Mouse (Mus musculus): ENCODE measurements around the gene Dnttip1.
"Not testable (repeated sequence)": the region's sequence is repeated elsewhere in the genome, so short reads cannot be mapped to it uniquely, and the experiment has no call there.

The Dnttip1 gene

DNA sequence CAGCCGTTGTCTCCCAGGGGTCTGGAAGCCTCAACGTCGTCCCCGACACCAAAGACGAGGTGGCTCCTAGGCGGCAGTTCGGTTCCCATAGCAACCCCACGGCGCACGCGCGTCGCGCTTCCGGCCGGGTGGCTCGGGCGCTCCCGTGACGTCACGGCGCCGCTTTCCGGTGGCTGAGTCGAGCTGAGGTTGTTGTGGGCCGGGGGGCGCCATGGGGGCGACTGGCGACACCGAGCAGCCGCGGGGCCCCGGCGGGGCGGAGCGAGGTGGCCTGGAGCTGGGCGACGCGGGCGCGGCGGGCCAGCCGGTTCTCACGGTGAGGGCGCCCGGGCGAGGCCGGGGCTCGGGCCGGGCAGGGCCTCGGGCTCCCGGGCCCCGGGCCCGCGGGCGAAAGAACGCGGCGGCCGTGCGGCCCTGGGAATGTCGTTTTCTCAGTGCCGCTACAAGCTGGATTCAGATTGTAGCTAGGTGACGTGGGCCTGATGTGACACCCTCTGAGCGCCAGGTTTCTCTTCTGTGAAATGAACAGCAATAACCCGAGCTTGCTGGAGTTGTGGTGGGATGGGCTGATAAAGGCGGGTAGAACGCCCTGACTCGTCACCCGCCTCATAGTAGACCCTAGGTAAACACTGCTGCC is at the start of gene Dnttip1, which contains the start of gene Wfdc3:
Gene Dnttip1 (plus strand): TSS at position 141 of the 637 bp plus-strand sequence.
Gene Wfdc3 (minus strand): TSS at position 89 of the 637 bp plus-strand sequence.
- DNase-seq (ENCODE audit: inconsistent ontology term), result peak; percentile 94

DNA sequence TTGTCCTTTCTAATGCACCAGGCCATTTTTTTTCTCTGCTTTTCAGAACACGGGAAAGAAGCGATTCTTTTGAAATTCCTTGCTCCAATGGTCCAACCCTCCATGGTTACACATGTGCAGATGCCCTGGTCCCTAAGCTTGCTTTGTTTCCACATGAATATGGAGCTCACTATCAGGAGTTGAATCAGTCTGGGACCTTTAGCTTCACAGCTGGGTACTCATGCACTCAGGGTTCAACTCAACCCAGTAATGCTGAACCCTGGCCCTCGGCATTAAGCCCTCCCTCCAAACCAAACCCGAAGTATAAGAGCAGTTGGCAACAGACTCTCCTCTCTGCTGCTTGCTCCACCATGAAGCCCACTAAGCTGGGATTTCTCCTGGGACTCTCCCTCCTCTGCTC is 47.6 kb upstream of the Dnttip1 start, which contains the start of gene Spint4:
Gene Spint4 (plus strand): TSS at position 301 of the 400 bp plus-strand sequence.
- no peak for DNase-seq (ENCODE audit: inconsistent ontology term)

DNA sequence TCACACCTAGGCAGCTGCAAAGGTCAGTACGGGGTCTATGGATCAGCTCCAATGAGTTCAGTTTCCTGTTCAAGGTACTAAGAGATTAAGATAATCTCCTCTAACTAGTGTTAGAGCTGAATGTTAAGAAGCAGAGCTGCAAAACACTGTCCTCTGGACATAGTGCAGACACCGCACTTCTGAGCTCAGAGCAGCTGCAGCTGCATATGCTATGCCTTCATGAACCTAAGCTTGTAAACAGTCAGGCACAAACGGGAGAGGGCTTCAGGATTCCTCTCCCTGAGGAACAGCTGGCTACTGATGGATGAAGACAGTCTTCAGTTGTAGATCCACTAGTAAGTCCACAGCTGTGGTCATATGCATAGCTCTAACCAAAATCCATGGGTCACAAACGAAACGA is 44.8 kb upstream of the Dnttip1 start:
- DNase-seq (ENCODE audit: inconsistent ontology term), result no peak

- no peak for DNase-seq (ENCODE audit: inconsistent ontology term)
These were observed 44.0 kb upstream of the Dnttip1 start for GRCm38 (mm10) chr2:164701761-164702160.

- no peak for DNase-seq (ENCODE audit: inconsistent ontology term)
These were observed 41.5 kb upstream of the Dnttip1 start for GRCm38 (mm10) chr2:164704235-164704634.

- no peak for DNase-seq (ENCODE audit: inconsistent ontology term)
These were observed 40.5 kb upstream of the Dnttip1 start for GRCm38 (mm10) chr2:164705328-164705727.

GRCm38 (mm10) chr2:164705991-164706390 is 39.8 kb upstream of the Dnttip1 start:
- no peak for DNase-seq (ENCODE audit: inconsistent ontology term)

- no peak for DNase-seq (ENCODE audit: inconsistent ontology term)
These were observed 30.8 kb upstream of the Dnttip1 start, which contains the start of gene Spint5 for GRCm38 (mm10) chr2:164715005-164715404. Gene Spint5 (plus strand): TSS chr2:164715305.

DNA sequence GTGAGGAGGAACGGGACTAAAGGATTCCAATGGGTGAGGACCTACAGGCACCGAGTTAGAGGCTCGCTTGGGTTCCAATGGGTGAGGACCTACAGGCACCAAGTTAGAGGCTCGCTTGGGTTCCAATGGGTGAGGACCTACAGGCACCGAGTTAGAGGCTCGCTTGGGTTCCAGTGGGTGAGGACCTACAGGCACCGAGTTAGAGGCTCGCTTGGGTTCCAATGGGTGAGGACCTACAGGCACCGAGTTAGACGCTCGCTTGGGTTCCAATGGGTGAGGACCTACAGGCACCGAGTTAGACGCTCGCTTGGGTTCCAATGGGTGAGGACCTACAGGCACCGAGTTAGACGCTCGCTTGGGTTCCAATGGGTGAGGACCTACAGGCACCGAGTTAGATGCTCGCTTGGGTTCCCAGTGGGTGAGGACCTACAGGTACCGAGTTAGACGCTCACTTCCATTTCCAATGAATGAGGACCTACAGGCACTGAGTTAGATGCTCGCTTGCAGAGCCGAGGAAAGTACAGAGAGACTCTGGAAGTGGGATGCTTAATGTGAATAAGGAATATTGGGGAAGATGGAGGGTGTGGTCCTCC is 29.5 kb upstream of the Dnttip1 start:
- DNase-seq (ENCODE audit: inconsistent ontology term), result not testable (repeated sequence)

GRCm38 (mm10) chr2:164723276-164723675 is 22.5 kb upstream of the Dnttip1 start:
- no peak for DNase-seq (ENCODE audit: inconsistent ontology term)

DNA sequence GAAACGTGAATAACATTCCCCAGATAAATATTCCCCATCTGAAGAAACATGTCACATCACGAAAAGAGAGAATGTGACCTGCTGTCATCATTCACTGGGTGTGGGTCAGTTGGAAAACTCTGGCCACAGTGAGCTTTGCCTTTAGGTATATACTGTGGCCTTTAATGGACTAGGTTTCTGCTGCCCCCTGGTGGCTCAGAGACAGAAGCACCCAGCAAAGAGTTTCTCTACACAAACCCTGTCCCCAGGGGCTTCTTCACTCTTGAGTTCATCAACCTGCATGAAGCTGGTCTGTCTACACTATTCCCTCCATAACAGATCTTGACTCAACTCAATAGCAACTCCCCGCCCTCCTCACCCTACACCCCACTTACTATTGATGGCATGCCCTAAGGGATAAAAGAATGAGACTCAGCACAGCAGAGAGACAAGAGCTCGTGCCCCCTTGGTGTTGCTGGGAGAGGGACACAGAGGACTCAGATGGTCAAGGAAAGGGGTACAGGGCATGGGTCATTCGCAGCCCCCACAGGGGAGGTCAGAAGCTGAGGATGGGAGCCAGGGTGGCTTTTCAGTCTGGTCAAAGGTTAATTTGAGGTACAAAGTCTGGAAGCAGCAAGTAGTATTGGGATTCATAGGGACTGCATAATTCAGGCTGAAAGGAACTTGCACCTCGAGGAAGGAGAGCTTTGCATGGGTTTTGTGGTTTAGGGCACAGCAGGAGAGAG is 19.7 kb upstream of the Dnttip1 start:
- DNase-seq (ENCODE audit: inconsistent ontology term), result peak; percentile 30

- no peak for DNase-seq (ENCODE audit: inconsistent ontology term)
These were observed 14.1 kb upstream of the Dnttip1 start for GRCm38 (mm10) chr2:164731719-164732118.

- DNase-seq (ENCODE audit: inconsistent ontology term), result no peak
These were observed 12.5 kb upstream of the Dnttip1 start for GRCm38 (mm10) chr2:164733259-164733658.

- no peak for DNase-seq (ENCODE audit: inconsistent ontology term)
These were observed 10.9 kb upstream of the Dnttip1 start for GRCm38 (mm10) chr2:164734839-164735238.

GRCm38 (mm10) chr2:164735446-164735845 is 10.3 kb upstream of the Dnttip1 start:
- no peak for DNase-seq (ENCODE audit: inconsistent ontology term)

DNA sequence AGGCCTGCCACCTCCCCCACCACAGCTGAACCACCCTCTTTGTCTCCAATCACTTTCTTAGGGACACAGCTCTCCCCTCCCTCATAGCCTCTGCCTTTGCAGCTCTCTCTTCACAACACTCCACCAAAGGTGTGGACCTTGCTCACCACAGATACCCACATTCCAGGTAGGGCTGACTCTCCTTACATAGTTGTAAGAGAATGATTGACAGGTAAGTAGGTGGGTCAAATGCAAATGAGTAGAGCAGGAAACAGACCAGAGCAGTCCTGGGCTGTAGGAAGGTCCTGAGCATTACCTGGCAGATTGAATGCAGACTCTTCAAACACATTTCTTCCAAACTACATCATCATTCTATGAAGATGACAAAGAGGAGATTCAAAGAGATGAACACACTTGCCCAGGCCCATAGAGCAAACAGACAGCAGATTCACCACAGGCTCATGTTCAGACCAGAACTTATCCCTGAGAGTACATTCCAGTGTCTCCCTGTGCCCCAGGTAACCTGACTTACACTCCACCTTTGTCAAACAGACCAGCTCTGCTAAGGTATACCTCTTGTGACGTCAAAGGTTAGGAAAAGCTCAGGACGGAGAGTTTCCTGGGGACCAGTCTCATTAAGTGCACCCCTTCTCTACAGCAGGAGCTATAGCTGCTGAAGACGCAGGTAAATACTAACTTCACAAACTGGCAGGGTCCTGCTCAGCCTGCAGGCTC is 8.2 kb upstream of the Dnttip1 start:
- no peak for DNase-seq (ENCODE audit: inconsistent ontology term)

DNA sequence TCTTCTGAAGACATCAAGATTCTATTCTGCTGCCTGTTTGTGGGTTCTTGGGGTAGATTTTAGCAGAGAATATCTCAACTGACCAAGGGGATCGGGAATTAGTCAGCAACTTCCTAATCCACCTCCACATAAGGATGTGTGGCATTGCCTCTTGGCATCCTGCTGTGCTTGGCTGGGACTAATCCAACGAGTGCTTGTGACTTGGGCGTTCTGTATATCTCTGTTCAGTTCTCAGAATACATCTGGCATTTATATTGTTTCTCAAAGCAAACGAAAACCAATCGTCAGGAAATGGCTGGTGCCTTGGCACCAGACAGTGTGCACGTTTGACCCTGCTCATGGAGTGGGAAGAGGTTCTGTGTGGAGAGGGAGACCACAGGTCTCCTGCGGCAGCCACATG is 5.9 kb upstream of the Dnttip1 start:
- no peak for DNase-seq (ENCODE audit: inconsistent ontology term)

DNA sequence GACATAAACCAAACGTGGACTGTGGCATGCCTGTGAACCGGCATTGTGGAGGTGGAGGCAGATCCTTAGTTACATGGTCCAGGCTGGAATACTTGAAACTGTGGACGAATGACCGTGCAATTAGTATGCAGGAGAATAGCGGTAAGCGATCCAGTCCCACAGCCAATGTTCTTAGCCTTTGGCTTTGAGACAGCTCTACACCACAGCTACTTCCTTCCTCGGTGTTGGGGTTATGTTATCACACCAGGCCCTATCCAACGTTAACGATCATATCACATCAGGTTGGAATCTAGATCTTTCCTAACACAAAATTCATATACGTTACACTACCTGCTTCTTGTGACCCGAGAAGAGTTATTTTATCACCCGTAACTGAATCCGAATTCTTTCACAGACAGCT is 796 bp upstream of the Dnttip1 start:
- no peak for DNase-seq (ENCODE audit: inconsistent ontology term)

DNA sequence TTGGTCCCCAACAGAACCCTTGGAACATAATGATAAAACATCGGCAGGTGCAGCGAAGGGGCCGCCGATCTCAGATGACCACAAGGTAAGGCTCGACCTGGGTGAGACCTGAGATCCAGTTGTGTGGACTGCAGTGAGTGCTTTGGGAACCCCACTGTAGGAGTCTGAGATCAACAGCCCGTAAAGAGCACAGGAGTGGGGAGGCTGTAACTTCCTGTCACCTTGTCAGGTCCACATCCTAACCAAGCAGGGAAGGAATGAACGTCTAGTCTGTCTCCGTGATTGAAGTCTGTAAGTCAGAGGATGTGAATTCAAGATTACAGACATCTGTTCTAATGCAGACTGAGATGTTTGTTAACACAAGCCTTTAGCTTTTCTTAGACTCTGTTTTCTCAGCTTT is 910 bp downstream of the Dnttip1 start:
- DNase-seq (ENCODE audit: inconsistent ontology term), result no peak

GRCm38 (mm10) chr2:164748191-164748590 is 2.4 kb downstream of the Dnttip1 start:
- DNase-seq (ENCODE audit: inconsistent ontology term), result no peak

DNA sequence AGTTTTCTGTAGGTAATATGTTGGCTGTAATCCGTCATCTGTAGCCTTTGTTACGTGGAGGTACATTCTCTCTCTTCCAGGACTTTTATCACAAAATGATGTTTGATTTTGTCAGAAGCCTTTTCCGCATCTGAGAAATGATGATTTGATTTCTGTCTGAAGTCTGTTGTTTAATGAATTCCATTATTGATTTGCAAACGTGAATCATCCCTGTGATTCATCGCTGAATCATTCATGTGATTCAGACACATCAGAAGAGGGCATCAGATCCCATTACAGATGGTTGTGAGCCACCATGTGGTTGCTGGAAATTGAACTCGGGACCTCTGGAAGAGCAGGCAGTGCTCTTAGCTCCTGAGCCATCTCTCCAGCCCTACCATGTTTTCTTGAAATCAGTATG is 3.2 kb downstream of the Dnttip1 start:
- peak; percentile 82 for DNase-seq (ENCODE audit: inconsistent ontology term)

DNA sequence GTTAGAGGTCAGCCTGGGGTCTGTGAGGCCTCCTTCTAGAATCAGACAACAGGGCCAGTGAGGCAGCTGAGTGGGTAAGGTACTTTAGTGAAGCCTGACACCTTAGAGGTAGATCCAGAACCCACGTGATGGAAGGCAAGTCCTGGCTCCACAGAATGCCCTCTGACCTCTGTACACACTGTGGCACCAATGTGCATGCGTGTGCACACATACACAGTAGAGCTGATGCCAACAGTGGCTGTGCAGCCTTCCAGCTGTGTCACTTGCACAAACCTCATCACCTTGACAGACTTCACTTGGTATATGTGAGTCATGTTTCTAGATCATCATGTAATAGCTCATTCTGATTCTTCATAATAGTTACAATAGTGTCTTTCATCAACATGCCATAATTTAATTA is 6.7 kb downstream of the Dnttip1 start:
- DNase-seq (ENCODE audit: inconsistent ontology term), result no peak
